Mouse (Mus musculus) CH12.LX (cell line): ENCODE results near the gene Tkfc.

Experiments
- CTCF ChIP-seq, 2 experiments: IDR thresholded peaks in 1 of 2; conservative IDR thresholded peaks in 1 of 2; 2 replicates each; pipeline ENCODE4 v1.5.1; 2011 to 2012; ENCODE audit warnings: low read depth in 2 of 2, low read length in 2 of 2, improper control_type of control experiment in 1 of 2, inconsistent platforms in 1 of 2, mild to moderate bottlenecking in 1 of 2, moderate library complexity in 1 of 2
- MAX ChIP-seq: IDR thresholded peaks from 2 replicates; pipeline ENCODE4 v1.6.1; 2011; ENCODE audit warnings: low read length, improper control_type of control experiment
- POLR2A ChIP-seq: IDR thresholded peaks from 2 replicates; pipeline ENCODE4 v1.6.1; 2011; ENCODE audit warnings: low read depth, mild to moderate bottlenecking, improper control_type of control experiment, low read length
- ZC3H11A ChIP-seq: IDR thresholded peaks from 2 replicates; pipeline ENCODE4 v1.6.1; 2012; ENCODE audit warnings: low read depth, mild to moderate bottlenecking, inconsistent platforms, low read length, improper control_type of control experiment

GRCm38 (mm10) chr19:10560108-10560507, 45.3 kb downstream of the Tkfc start:
- TF ChIP-seq ZC3H11A (no peak), POLR2A (no peak), CTCF (conservative IDR thresholded peaks at IDR 0.05 in 1 of 2, IDR thresholded peaks at IDR 0.05 in 1 of 2; ENCODE audit: low read depth in 2 of 2, low read length in 2 of 2) (peak in 1 of 2 experiments; percentile 77; a peak in 2 of 4 replicates), MAX (no peak)
